Mouse (Mus musculus): ENCODE measurements around the gene Sgms2. TPM values are rescaled to one million over a fixed set of nuclear protein-coding genes. Genes with fewer than 3 reads are reported as not detected.

Sgms2 gene
- polyA plus RNA-seq, 1 experiment from 2014 or later = 39.1 TPM

- Histone ChIP-seq H3K4me1 (replicated peaks; ENCODE audit: control insufficient read depth, insufficient read depth, low read length) (no peaks in the 10 kb centered on the region), H3K9me3 (ENCODE audit: control insufficient read depth) (no peaks in the 10 kb centered on the region), H3K4me2 (replicated peaks; ENCODE audit: low read depth) (no peak overlapping the region), H3K4me3 (ENCODE audit: low read depth, low read length) (no peak overlapping the region), H3K27ac (ENCODE audit: low read depth, low read length) (no peak overlapping the region), H3K27me3 (replicated peaks; ENCODE audit: control insufficient read depth, insufficient read depth, low read length) (no peaks in the 10 kb centered on the region), H3K36me3 (ENCODE audit: control insufficient read depth, insufficient read depth) (no peaks in the 10 kb centered on the region), H3K9ac (ENCODE audit: low read depth, low read length) (no peak overlapping the region)
- ATAC-seq = no peak
- TF ChIP-seq CTCF (IDR thresholded peaks at IDR 0.05; ENCODE audit: low read depth) = no peak
- WGBS = 73% methylated on average over 4 of the region's 4 CpGs
Observed at GRCm38 (mm10) chr3:131521206-131521605, 30.0 kb upstream of the Sgms2 start.

GRCm38 (mm10) chr3:131517756-131518155, 26.5 kb upstream of the Sgms2 start:
- no peaks in the 10 kb centered on the region for H3K4me1 ChIP-seq (replicated peaks; ENCODE audit: control insufficient read depth, insufficient read depth, low read length)
- no peak overlapping the region for H3K4me3 ChIP-seq (ENCODE audit: low read depth, low read length)
- no peaks in the 10 kb centered on the region for H3K27me3 ChIP-seq (replicated peaks; ENCODE audit: control insufficient read depth, insufficient read depth, low read length)
- no peak overlapping the region for H3K4me2 ChIP-seq (replicated peaks; ENCODE audit: low read depth)
- no peak for TF ChIP-seq CTCF (IDR thresholded peaks at IDR 0.05; ENCODE audit: low read depth)
- H3K9ac ChIP-seq (ENCODE audit: low read depth, low read length) = no peak overlapping the region
- WGBS = 63% methylated on average over 6 of the region's 6 CpGs
- H3K27ac ChIP-seq (ENCODE audit: low read depth, low read length) = no peak overlapping the region
- no peaks in the 10 kb centered on the region for H3K9me3 ChIP-seq (ENCODE audit: control insufficient read depth)
- H3K36me3 ChIP-seq (ENCODE audit: control insufficient read depth, insufficient read depth) = no peaks in the 10 kb centered on the region
- ATAC-seq = no peak

- TF ChIP-seq CTCF (IDR thresholded peaks at IDR 0.05; ENCODE audit: low read depth) = no peak
- Histone ChIP-seq H3K4me1 (replicated peaks; ENCODE audit: control insufficient read depth, insufficient read depth, low read length) (no peaks in the 10 kb centered on the region), H3K9ac (ENCODE audit: low read depth, low read length) (no peak overlapping the region), H3K4me3 (ENCODE audit: low read depth, low read length) (no peak overlapping the region), H3K36me3 (ENCODE audit: control insufficient read depth, insufficient read depth) (no peaks in the 10 kb centered on the region), H3K27ac (ENCODE audit: low read depth, low read length) (no peak overlapping the region), H3K4me2 (replicated peaks; ENCODE audit: low read depth) (no peak overlapping the region), H3K27me3 (replicated peaks; ENCODE audit: control insufficient read depth, insufficient read depth, low read length) (no peaks in the 10 kb centered on the region), H3K9me3 (ENCODE audit: control insufficient read depth) (no peaks in the 10 kb centered on the region)
- peak; percentile 57 for ATAC-seq
- WGBS = 76% methylated on average over 7 of the region's 7 CpGs
Observed at GRCm38 (mm10) chr3:131516332-131516999, 25.3 kb upstream of the Sgms2 start.

- H3K36me3 ChIP-seq (ENCODE audit: control insufficient read depth, insufficient read depth) = no peaks in the 10 kb centered on the region
- ATAC-seq = no peak
- peak; percentile 64 for TF ChIP-seq CTCF (IDR thresholded peaks at IDR 0.05; ENCODE audit: low read depth)
- H3K4me3 ChIP-seq (ENCODE audit: low read depth, low read length) = no peak overlapping the region
- no peaks in the 10 kb centered on the region for H3K27me3 ChIP-seq (replicated peaks; ENCODE audit: control insufficient read depth, insufficient read depth, low read length)
- H3K27ac ChIP-seq (ENCODE audit: low read depth, low read length) = no peak overlapping the region
- H3K9me3 ChIP-seq (ENCODE audit: control insufficient read depth) = no peaks in the 10 kb centered on the region
- no peak overlapping the region for H3K4me2 ChIP-seq (replicated peaks; ENCODE audit: low read depth)
- WGBS = 59% methylated on average over 8 of the region's 8 CpGs
- peaks cover 3% of the 10 kb centered on the region; the same call in 1 of the 2 replicates for H3K4me1 ChIP-seq (replicated peaks; ENCODE audit: control insufficient read depth, insufficient read depth, low read length)
- no peak overlapping the region for H3K9ac ChIP-seq (ENCODE audit: low read depth, low read length)
Observed at GRCm38 (mm10) chr3:131511616-131512015, 20.4 kb upstream of the Sgms2 start.

- no peak for ATAC-seq
- Histone ChIP-seq H3K4me3 (ENCODE audit: low read depth, low read length) (no peak overlapping the region), H3K36me3 (ENCODE audit: control insufficient read depth, insufficient read depth) (no peaks in the 10 kb centered on the region), H3K9me3 (ENCODE audit: control insufficient read depth) (no peaks in the 10 kb centered on the region), H3K4me2 (replicated peaks; ENCODE audit: low read depth) (no peak overlapping the region), H3K9ac (ENCODE audit: low read depth, low read length) (no peak overlapping the region), H3K27me3 (replicated peaks; ENCODE audit: control insufficient read depth, insufficient read depth, low read length) (no peaks in the 10 kb centered on the region), H3K4me1 (replicated peaks; ENCODE audit: control insufficient read depth, insufficient read depth, low read length) (peaks cover 6% of the 10 kb centered on the region; the same call in 1 of the 2 replicates), H3K27ac (ENCODE audit: low read depth, low read length) (no peak overlapping the region)
- WGBS = 50% methylated on average over 2 of the region's 2 CpGs
- TF ChIP-seq CTCF (IDR thresholded peaks at IDR 0.05; ENCODE audit: low read depth) = no peak
Observed at GRCm38 (mm10) chr3:131508024-131508423, 16.8 kb upstream of the Sgms2 start.

DNA sequence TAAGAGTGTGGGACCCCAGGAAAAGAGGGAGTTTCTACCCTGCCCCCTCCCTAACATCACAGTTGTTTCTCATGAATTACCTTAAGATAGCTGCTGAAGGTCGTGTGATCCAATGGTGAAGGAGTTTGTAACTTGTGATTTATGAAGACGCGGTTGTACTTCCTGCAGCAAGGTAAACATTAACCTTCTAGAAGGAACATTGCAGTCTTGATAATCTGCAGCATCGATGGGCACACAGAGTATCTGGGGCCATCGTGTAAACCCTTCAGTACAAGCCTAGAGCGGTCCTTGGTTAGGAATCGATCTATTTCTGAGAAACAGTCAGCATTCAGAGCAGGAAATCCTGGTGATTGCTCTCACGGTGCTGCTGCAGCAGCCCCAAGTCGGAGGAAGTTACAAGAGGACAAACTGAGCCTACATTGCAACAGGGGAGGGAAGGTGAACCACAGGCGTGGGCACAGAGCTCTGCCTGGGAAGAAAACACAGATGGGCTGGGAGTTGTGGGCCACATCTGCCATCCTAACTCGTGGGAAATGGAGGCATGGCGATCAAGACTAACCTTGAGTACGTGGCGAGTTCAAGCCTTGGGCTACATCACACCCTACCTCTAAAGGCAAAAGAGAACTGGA, 13.5 kb upstream of the Sgms2 start:
- peak; percentile 92 for ATAC-seq
- peaks cover 6% of the 10 kb centered on the region; the same call in 1 of the 2 replicates for H3K4me1 ChIP-seq (replicated peaks; ENCODE audit: control insufficient read depth, insufficient read depth, low read length)
- H3K36me3 ChIP-seq (ENCODE audit: control insufficient read depth, insufficient read depth) = no peaks in the 10 kb centered on the region
- no peaks in the 10 kb centered on the region for H3K27me3 ChIP-seq (replicated peaks; ENCODE audit: control insufficient read depth, insufficient read depth, low read length)
- H3K4me3 ChIP-seq (ENCODE audit: low read depth, low read length) = no peak overlapping the region
- no peaks in the 10 kb centered on the region for H3K9me3 ChIP-seq (ENCODE audit: control insufficient read depth)
- no peak overlapping the region for H3K9ac ChIP-seq (ENCODE audit: low read depth, low read length)
- 43% methylated on average over 14 of the region's 14 CpGs for WGBS
- H3K27ac ChIP-seq (ENCODE audit: low read depth, low read length) = peak overlapping the region; percentile 41
- no peak overlapping the region for H3K4me2 ChIP-seq (replicated peaks; ENCODE audit: low read depth)
- no peak for TF ChIP-seq CTCF (IDR thresholded peaks at IDR 0.05; ENCODE audit: low read depth)

All from intestine, postnatal 0 days (tissue).